Mouse (Mus musculus) forebrain, embryonic 11.5 days (tissue): ENCODE measurements at regions not wholly inside any gene's neighbourhood (a gene's known extent, or its start where the extent isn't known, plus 50 kb on each side); places are given as distances from the start of the nearest gene placed in this dataset.

Source experiments
- ATAC-seq: fragments of 200-750 bp; cut with Nextera tagmentation; replicated peaks from 2 replicates; pipeline ENCODE4 v1.8.0; 2017; ENCODE audit warnings: moderate TSS enrichment; ENCODE audit not compliant: low FRiP score
- DNase-seq: peaks from one replicate; pipeline ENCODE4 v3.0.0-alpha.2; 2017; ENCODE audit warnings: low spot score
- H3K27ac ChIP-seq: fragments of 300-500 bp; sonication (generic); 2 replicates; pipeline ENCODE4 v1.5.1; 2014; ENCODE audit warnings: low read depth, low read length
- H3K27me3 ChIP-seq: fragments of 300-500 bp; sonication (generic); 2 replicates; pipeline ENCODE4 v1.6.1; 2014; ENCODE audit warnings: mild to moderate bottlenecking, low read length, mixed read lengths; ENCODE audit not compliant: control insufficient read depth, insufficient read depth
- H3K36me3 ChIP-seq: fragments of 300-500 bp; sonication (generic); 2 replicates; pipeline ENCODE4 v1.6.1; 2014; ENCODE audit warnings: mild to moderate bottlenecking, low read length, moderate library complexity, mixed read lengths; ENCODE audit not compliant: control insufficient read depth, insufficient read depth
- H3K4me1 ChIP-seq: fragments of 300-500 bp; sonication (generic); replicated peaks from 2 replicates; pipeline ENCODE4 v1.6.1; 2014; ENCODE audit warnings: low read length, mixed read lengths; ENCODE audit not compliant: control insufficient read depth, insufficient read depth
- H3K4me2 ChIP-seq: fragments of 300-500 bp; sonication (generic); 2 replicates; pipeline ENCODE4 v1.6.1; 2014; ENCODE audit warnings: low read depth, mild to moderate bottlenecking, low read length, moderate library complexity, mixed read lengths; ENCODE audit not compliant: severe bottlenecking
- H3K4me3 ChIP-seq: fragments of 300-500 bp; sonication (generic); 2 replicates; pipeline ENCODE4 v1.5.1; 2014; ENCODE audit warnings: low read depth, low read length
- H3K9ac ChIP-seq: fragments of 300-500 bp; sonication (generic); 2 replicates; pipeline ENCODE4 v1.6.1; 2014; ENCODE audit warnings: low read length
- H3K9me3 ChIP-seq: fragments of 300-500 bp; sonication (generic); 2 replicates; pipeline ENCODE4 v1.6.1; 2016; ENCODE audit warnings: low read length, mixed read lengths; ENCODE audit not compliant: control insufficient read depth
- WGBS: fragments of 180-500 bp; shearing (Covaris S2); extraction: QIAGEN DNeasy Blood & Tissue Kit; methylation state at CpG from one replicate; pipeline ENCODE4 v1.1.7; 2014; 5-methylcytosine and 5-hydroxymethylcytosine counted together

DNA sequence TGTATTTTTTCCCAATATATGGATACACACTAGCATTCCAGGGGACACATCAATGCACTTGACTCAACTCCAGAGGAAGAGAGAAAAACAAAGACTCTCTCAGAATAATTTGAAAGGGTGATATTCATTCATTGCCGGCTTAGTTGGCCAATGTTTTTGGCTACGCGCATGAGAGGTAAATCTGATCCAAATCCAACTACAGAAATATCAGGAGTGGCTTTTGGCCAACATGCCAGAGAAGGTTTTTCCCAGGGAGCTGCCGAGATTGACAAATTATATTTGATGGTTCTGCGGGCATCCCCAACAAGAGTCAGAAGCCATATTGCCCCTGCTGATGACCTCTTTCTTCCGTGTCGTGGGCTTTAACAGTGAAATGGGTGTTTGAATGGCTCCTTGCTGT lies 135.3 kb downstream of the Cox18 start:
- WGBS: 90% methylated on average over 7 of the region's 7 CpGs
- DNase-seq (no peak), ATAC-seq (no peak)
- no peak overlapping the region for H3K4me3 ChIP-seq
- H3K9me3 ChIP-seq: no peaks in the 10 kb centered on the region
- H3K9ac ChIP-seq: no peak overlapping the region
- H3K36me3 ChIP-seq: no peaks in the 10 kb centered on the region
- H3K4me1 ChIP-seq: no peaks in the 10 kb centered on the region
- H3K4me2 ChIP-seq: no peak overlapping the region
- no peaks in the 10 kb centered on the region for H3K27me3 ChIP-seq
- no peak overlapping the region for H3K27ac ChIP-seq

DNA sequence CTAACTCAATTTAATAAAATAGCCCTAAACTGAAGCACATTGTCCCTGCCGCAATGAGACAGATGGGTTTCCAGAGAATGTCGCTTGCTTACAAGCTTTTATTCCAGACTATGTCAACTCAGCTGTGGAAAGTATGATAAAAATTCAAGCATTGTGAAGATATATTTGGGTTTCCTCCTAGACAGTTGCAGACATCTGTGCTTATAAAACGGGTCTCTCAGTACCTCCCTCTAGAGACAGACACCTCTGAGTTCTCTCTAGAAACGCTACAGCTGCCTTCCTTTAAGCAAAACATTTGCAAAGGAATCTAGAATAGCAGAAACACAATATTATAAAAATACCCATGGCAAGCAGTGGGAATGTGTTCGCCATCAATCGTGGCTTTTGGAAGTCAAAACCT lies 137.3 kb downstream of the Cox18 start:
- H3K27me3 ChIP-seq: no peaks in the 10 kb centered on the region
- no peaks in the 10 kb centered on the region for H3K36me3 ChIP-seq
- DNase-seq: no peak
- H3K4me2 ChIP-seq: no peak overlapping the region
- no peaks in the 10 kb centered on the region for H3K9me3 ChIP-seq
- H3K9ac ChIP-seq: no peak overlapping the region
- no peak for ATAC-seq
- no peak overlapping the region for H3K4me3 ChIP-seq
- no peaks in the 10 kb centered on the region for H3K4me1 ChIP-seq
- H3K27ac ChIP-seq: no peak overlapping the region
- WGBS: 88% methylated on average over 6 of the region's 6 CpGs

DNA sequence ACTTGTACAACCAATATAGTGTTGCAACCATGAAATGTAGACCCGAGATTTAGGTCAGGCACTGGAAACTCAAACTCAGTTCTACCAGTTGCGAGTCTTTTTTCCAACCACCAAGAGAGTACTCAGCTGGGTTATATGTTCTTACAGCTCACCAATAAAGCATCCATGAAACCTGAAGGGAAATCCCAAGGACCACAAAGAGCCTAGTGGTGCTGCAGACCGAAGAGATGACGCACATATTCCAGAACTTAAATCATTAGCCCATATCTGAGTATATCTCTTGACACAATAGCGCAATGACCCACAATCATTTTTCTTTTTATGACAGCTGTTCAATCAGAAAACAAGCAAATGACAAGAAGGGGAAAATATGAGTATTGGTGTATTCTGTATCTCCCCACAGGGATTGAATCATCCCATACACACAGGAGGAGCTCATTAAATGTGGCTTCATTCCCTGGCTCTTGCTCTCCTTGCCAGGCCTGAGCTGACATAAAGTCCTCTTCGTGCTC lies 146.7 kb downstream of the Cox18 start:
- no peak overlapping the region for H3K4me2 ChIP-seq
- H3K4me1 ChIP-seq: no peaks in the 10 kb centered on the region
- WGBS: 92% methylated on average over 6 of the region's 6 CpGs
- ATAC-seq (no peak), DNase-seq (no peak)
- H3K9me3 ChIP-seq: no peaks in the 10 kb centered on the region
- no peaks in the 10 kb centered on the region for H3K27me3 ChIP-seq
- H3K36me3 ChIP-seq: no peaks in the 10 kb centered on the region
- H3K9ac ChIP-seq: no peak overlapping the region
- H3K4me3 ChIP-seq: no peak overlapping the region
- H3K27ac ChIP-seq: no peak overlapping the region

DNA sequence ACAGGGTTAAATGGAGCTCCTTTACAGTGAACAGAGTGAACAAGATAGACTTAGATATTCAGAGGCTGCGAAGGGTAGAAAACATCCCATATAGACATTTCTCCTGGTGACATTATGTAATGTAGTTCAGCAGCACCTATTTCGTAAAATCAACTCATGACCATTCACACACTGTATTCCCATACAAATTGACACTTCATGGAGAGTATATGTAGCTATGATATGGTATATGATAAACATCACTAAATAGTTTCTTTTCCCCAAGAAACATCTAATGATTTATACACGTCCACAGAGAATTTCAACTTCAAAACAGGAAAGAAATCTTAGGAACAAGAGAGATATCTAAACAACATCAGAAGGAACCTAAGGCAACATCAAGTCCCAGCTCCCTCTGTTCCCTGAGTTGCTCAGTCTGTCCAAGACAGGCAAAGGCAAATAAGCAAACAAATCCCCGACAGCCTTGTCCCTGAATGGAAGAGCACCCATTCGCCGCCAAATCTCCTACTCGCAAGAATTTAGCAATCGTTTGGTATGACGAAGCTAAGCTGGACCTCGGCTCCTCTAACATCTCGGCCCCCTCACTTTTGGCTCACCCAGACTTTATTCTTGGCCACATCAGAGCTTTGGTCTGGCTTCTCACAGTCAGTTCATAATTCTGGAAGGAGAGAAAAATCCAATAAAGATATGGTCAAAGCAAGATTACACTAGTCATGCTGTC lies 148.0 kb downstream of the Cox18 start:
- Histone ChIP-seq H3K9ac (no peak overlapping the region), H3K9me3 (no peaks in the 10 kb centered on the region), H3K4me2 (no peak overlapping the region), H3K27ac (no peak overlapping the region), H3K36me3 (no peaks in the 10 kb centered on the region), H3K27me3 (no peaks in the 10 kb centered on the region), H3K4me1 (no peaks in the 10 kb centered on the region), H3K4me3 (no peak overlapping the region)
- ATAC-seq: no peak
- DNase-seq: no peak
- 90% methylated on average over 11 of the region's 11 CpGs for WGBS

DNA sequence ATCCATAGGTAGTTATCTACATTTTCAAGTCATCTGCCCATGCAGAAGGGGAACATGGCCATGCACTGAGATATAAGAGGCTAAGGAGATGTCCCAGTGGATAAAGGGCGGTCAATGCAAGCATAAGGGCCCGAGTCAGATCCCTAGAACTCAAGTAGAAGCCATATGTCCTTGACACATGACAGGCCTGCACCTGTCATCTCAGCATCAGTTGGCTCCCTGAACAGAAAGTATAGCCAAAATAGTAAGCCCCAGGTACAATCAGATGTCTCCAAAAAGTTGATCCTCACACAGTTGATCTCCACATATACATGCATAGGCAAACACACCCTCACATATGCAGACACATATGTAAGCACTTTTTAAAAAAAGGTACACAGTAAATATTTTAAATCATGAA lies 152.0 kb downstream of the Cox18 start:
- Histone ChIP-seq H3K9me3 (no peaks in the 10 kb centered on the region), H3K9ac (no peak overlapping the region), H3K36me3 (no peaks in the 10 kb centered on the region), H3K4me1 (no peaks in the 10 kb centered on the region), H3K4me3 (no peak overlapping the region), H3K27ac (no peak overlapping the region), H3K4me2 (no peak overlapping the region), H3K27me3 (no peaks in the 10 kb centered on the region)
- 91% methylated on average over 2 of the region's 2 CpGs for WGBS
- DNase-seq (no peak), ATAC-seq (no peak)

DNA sequence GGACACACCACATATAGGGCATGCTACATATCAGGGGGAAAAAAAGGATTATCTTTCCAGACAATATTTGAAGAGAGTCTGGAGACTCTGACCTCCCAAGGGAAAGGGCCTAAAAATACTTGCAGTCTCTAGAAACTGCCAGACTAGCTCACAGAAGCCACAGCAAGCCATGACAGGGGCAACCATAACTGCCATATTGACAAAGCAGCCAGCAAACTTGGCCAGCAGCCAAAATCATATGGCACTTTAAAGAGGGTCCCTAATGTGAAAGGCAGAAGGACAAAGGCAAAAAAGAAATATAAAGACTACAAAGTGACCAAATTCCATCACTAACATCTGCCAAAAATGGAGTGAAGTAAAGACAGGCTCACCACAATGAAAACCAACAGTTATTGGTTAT lies 155.2 kb downstream of the Cox18 start:
- no peaks in the 10 kb centered on the region for H3K27me3 ChIP-seq
- no peaks in the 10 kb centered on the region for H3K36me3 ChIP-seq
- no peaks in the 10 kb centered on the region for H3K4me1 ChIP-seq
- H3K9ac ChIP-seq: no peak overlapping the region
- no peaks in the 10 kb centered on the region for H3K9me3 ChIP-seq
- no peak overlapping the region for H3K4me2 ChIP-seq
- no peak overlapping the region for H3K27ac ChIP-seq
- no peak for ATAC-seq
- no peak for DNase-seq
- no peak overlapping the region for H3K4me3 ChIP-seq

DNA sequence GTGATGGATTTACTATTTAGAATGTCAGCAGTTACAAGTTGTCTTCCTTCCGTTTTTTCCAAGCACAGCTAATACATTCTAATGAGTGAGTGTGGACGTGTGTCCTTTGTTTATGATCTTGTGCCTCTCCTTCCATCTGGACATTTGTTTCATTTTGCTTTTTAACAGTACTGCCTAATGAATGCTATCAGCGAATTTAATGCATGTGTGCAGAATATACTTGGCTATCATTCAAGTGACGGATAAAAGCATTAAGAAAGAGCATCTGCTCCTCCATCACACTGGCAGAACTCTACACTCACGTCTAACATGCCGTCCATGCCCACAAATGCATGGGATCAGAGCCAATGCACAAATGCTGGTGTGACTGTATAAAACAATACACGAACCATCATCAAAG lies 156.0 kb downstream of the Cox18 start:
- Histone ChIP-seq H3K4me1 (no peaks in the 10 kb centered on the region), H3K9ac (no peak overlapping the region), H3K4me3 (no peak overlapping the region), H3K27me3 (no peaks in the 10 kb centered on the region), H3K4me2 (no peak overlapping the region), H3K36me3 (no peaks in the 10 kb centered on the region), H3K27ac (no peak overlapping the region), H3K9me3 (no peaks in the 10 kb centered on the region)
- no peak for ATAC-seq
- no peak for DNase-seq
- WGBS: 75% methylated on average over 7 of the region's 7 CpGs

DNA sequence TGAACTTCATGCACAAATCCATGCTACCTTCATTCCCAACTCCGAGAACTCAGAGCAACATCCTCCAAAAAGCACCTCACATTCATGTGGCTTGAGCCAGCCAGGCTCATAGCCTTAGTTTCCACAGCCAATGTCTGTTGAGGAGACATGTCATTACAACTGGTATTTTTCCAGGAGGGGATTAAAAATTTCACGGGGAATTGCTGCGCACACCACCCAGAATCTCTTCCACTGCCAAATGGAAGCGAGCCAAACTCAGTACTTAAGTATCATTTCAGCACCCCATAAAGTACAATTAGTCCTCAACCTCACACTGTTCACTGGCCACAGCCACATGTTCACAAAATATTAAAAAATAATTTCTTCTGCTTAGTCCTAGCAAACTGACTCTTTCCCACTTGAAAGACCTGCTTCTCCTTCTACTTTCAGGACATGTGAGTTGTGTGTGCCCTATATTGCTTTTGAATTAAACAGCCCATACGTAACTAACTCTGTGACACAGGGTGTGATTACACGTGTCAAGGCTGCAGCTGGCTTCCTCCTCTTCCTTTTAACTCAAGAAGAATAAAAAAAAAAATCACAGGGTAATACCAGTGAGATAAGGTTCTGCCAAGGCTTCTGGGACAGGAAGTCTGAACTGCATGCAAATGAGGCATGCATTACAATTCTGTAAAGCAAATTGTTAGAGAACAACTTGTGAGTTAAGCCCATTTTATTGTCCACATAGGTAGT lies 157.8 kb downstream of the Cox18 start:
- no peak for DNase-seq
- WGBS: 87% methylated on average over 6 of the region's 6 CpGs
- ATAC-seq: no peak

DNA sequence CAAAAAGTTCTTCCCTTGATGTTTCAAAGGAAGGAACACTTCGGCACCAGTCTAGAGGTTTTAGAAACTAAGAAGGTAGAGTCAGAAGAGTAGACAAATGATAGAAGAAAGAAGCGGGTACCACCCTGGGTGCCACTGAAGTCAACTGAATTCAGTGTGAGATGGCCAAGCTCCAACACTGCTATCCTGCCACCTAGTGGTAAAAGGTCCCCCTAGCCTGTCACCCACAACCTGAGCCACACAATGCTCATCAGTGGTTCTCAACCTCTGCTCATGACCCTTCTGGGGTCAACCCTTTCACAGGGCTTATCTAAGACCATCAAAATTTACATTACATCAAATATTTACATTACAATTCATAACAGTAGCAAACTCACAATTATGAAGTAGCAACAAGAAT lies 168.1 kb downstream of the Cox18 start:
- Histone ChIP-seq H3K27ac (no peak overlapping the region), H3K9me3 (no peaks in the 10 kb centered on the region), H3K27me3 (no peaks in the 10 kb centered on the region), H3K4me3 (no peak overlapping the region), H3K4me1 (no peaks in the 10 kb centered on the region), H3K4me2 (no peak overlapping the region), H3K9ac (no peak overlapping the region), H3K36me3 (no peaks in the 10 kb centered on the region)
- peak; percentile 64; the same call in 1 of the 2 replicates for ATAC-seq
- no peak for DNase-seq
- WGBS: 77% methylated on average over 2 of the region's 2 CpGs

More for the DNA sequence above, 157.8 kb downstream of the Cox18 start:
- Histone ChIP-seq H3K4me2 (no peak overlapping the region), H3K4me3 (no peak overlapping the region), H3K27ac (no peak overlapping the region), H3K36me3 (no peaks in the 10 kb centered on the region), H3K27me3 (no peaks in the 10 kb centered on the region), H3K9me3 (no peaks in the 10 kb centered on the region), H3K4me1 (no peaks in the 10 kb centered on the region), H3K9ac (no peak overlapping the region)
